Mouse (Mus musculus) urinary bladder, adult 18-20 months (tissue): Measurements from ENCODE around the gene Tas2r119.
"Not testable (repeated sequence)": the region's sequence is repeated elsewhere in the genome, so short reads cannot be mapped to it uniquely, and the experiment has no call there.

Experiments used
- DNase-seq, 2 experiments: peaks; one replicate each; pipeline ENCODE4 v3.0.0; 2022; ENCODE audit warnings: low spot score in 2 of 2, mixed read lengths in 2 of 2

The Tas2r119 gene

GRCm38 (mm10) chr15:32176989-32177388 is at the start of gene Tas2r119:
Gene Tas2r119, plus strand, starts transcription at chr15:32177289.
- DNase-seq: no peak

GRCm38 (mm10) chr15:32132315-32132714 is 44.8 kb upstream of the Tas2r119 start:
- no peak for DNase-seq

- no peak for DNase-seq
These were observed 35.4 kb upstream of the Tas2r119 start for GRCm38 (mm10) chr15:32141657-32142056.

GRCm38 (mm10) chr15:32144269-32144668 is 32.8 kb upstream of the Tas2r119 start:
- DNase-seq: no peak

GRCm38 (mm10) chr15:32153404-32153803 is 23.7 kb upstream of the Tas2r119 start:
- no peak for DNase-seq

- no peak for DNase-seq
These were observed 23.1 kb upstream of the Tas2r119 start for GRCm38 (mm10) chr15:32153857-32154449.

- DNase-seq: no peak
These were observed 21.0 kb upstream of the Tas2r119 start for GRCm38 (mm10) chr15:32156126-32156525.

- no peak for DNase-seq
These were observed 16.8 kb upstream of the Tas2r119 start for GRCm38 (mm10) chr15:32160281-32160680.

GRCm38 (mm10) chr15:32171764-32172163 is 5.3 kb upstream of the Tas2r119 start:
- no peak for DNase-seq

GRCm38 (mm10) chr15:32172175-32172987 is 4.7 kb upstream of the Tas2r119 start:
- DNase-seq: no peak

GRCm38 (mm10) chr15:32172988-32173329 is 4.1 kb upstream of the Tas2r119 start:
- no peak for DNase-seq

- DNase-seq: no peak
These were observed 3.1 kb downstream of the Tas2r119 start for GRCm38 (mm10) chr15:32180010-32180725.

- no peak for DNase-seq
These were observed 4.9 kb downstream of the Tas2r119 start for GRCm38 (mm10) chr15:32182026-32182425.

GRCm38 (mm10) chr15:32184964-32185363 is 7.9 kb downstream of the Tas2r119 start:
- no peak for DNase-seq

GRCm38 (mm10) chr15:32189879-32190278 is 12.8 kb downstream of the Tas2r119 start:
- no peak for DNase-seq

- DNase-seq: no peak
These were observed 13.3 kb downstream of the Tas2r119 start for GRCm38 (mm10) chr15:32190436-32190835.

GRCm38 (mm10) chr15:32192948-32193347 is 15.9 kb downstream of the Tas2r119 start:
- no peak for DNase-seq

GRCm38 (mm10) chr15:32198076-32198475 is 21.0 kb downstream of the Tas2r119 start:
- no peak for DNase-seq

GRCm38 (mm10) chr15:32198561-32198960 is 21.5 kb downstream of the Tas2r119 start:
- DNase-seq: no peak

- DNase-seq: no peak
These were observed 26.2 kb downstream of the Tas2r119 start for GRCm38 (mm10) chr15:32203242-32203641.

GRCm38 (mm10) chr15:32204908-32205307 is 27.8 kb downstream of the Tas2r119 start:
- DNase-seq: no peak

- not testable (repeated sequence) for DNase-seq
These were observed 37.6 kb downstream of the Tas2r119 start for GRCm38 (mm10) chr15:32214687-32215086.

GRCm38 (mm10) chr15:32223028-32223427 is 45.9 kb downstream of the Tas2r119 start:
- DNase-seq: no peak
